9 mouse cellular contexts compared by ENCODE assay signal in genomic region chr19:43730037-43730428, GRCm38 (mm10). TPM values are rescaled to one million over a fixed set of nuclear protein-coding genes. Genes with fewer than 3 reads are reported as not detected.
DNase-seq lines count a peak whose midpoint lies in the region; ATAC-seq lines count a peak whose summit lies in the region.
"Had no signal": no experiment of that assay in that cellular context is flagged by ENCODE, and none has a peak within 500 bp of the region (broad histone marks: within the 10 kb centered on the region; RNA-seq: fewer than 3 reads in every experiment).

No protein-coding gene starts in this region.

- H3K4me1 ChIP-seq in kidney, embryonic 15.5 days = 0 out of 2 replicates have a peak, but pooled peaks cover 6% of the 10 kb centered on the region
- peaks cover 8% of the 10 kb centered on the region; the same call in 1 of the 2 replicates for H3K4me1 ChIP-seq in embryonic facial prominence, embryonic 12.5 days
- H3K4me1 ChIP-seq in limb, embryonic 10.5 days = peaks cover 14% of the 10 kb centered on the region; the same call in 1 of the 2 replicates
- H3K4me1 ChIP-seq in neural tube, embryonic 15.5 days = no peaks in the 10 kb centered on the region

- DNase-seq in kidney, postnatal 14 days = no peak
- DNase-seq in limb, embryonic 10.5 days (ENCODE audit: low spot score) = no peak
- DNase-seq in cerebellum, postnatal 36 days = no peak
- DNase-seq in thymus, postnatal 4 days = no peak
- DNase-seq in urinary bladder, adult 18-20 months (ENCODE audit: low spot score in 2 of 2) = no peak

- peak overlapping the region; percentile 34 for H3K4me3 ChIP-seq in kidney, embryonic 15.5 days (replicated peaks)
- peak overlapping the region; percentile 32 for H3K4me3 ChIP-seq in embryonic facial prominence, embryonic 12.5 days
- H3K4me3 ChIP-seq in limb, embryonic 10.5 days = peak overlapping the region; percentile 43
- H3K4me3 ChIP-seq in neural tube, embryonic 15.5 days (replicated peaks) = no peak overlapping the region

- 0 out of 2 replicates have a peak overlapping the region, but pooled peaks have one; percentile 15 for H3K9ac ChIP-seq in kidney, embryonic 15.5 days
- H3K9ac ChIP-seq in embryonic facial prominence, embryonic 12.5 days = peak overlapping the region; percentile 45; the same call in 1 of the 2 replicates
- no peak overlapping the region for H3K9ac ChIP-seq in neural tube, embryonic 15.5 days (replicated peaks)

- peak overlapping the region; percentile 55 for H3K4me2 ChIP-seq in kidney, embryonic 15.5 days
- peak overlapping the region; percentile 54 for H3K4me2 ChIP-seq in embryonic facial prominence, embryonic 12.5 days (replicated peaks)
- H3K4me2 ChIP-seq in neural tube, embryonic 15.5 days = peak overlapping the region; percentile 34

- H3K9me3 ChIP-seq in kidney, embryonic 15.5 days (replicated peaks) = no peaks in the 10 kb centered on the region
- H3K9me3 ChIP-seq in embryonic facial prominence, embryonic 12.5 days = no peaks in the 10 kb centered on the region
- H3K9me3 ChIP-seq in limb, embryonic 10.5 days (replicated peaks) = no peaks in the 10 kb centered on the region
- H3K9me3 ChIP-seq in neural tube, embryonic 15.5 days (replicated peaks) = no peaks in the 10 kb centered on the region

- no peaks in the 10 kb centered on the region for H3K27me3 ChIP-seq in kidney, embryonic 15.5 days
- H3K27me3 ChIP-seq in embryonic facial prominence, embryonic 12.5 days = no peaks in the 10 kb centered on the region
- no peaks in the 10 kb centered on the region for H3K27me3 ChIP-seq in limb, embryonic 10.5 days (ENCODE audit: low read depth, poor library complexity, severe bottlenecking)
- H3K27me3 ChIP-seq in neural tube, embryonic 15.5 days (replicated peaks) = no peaks in the 10 kb centered on the region

- H3K36me3 ChIP-seq in kidney, embryonic 15.5 days = peaks cover 69% of the 10 kb centered on the region
- peaks cover 43% of the 10 kb centered on the region for H3K36me3 ChIP-seq in embryonic facial prominence, embryonic 12.5 days
- peaks cover 62% of the 10 kb centered on the region for H3K36me3 ChIP-seq in limb, embryonic 10.5 days
- peaks cover 60% of the 10 kb centered on the region for H3K36me3 ChIP-seq in neural tube, embryonic 15.5 days

- 38% methylated on average over 8 of the region's 8 CpGs for WGBS in kidney, embryonic 15.5 days
- 31% methylated on average over 8 of the region's 8 CpGs for WGBS in embryonic facial prominence, embryonic 12.5 days
- WGBS in limb, embryonic 10.5 days = 38% methylated on average over 8 of the region's 8 CpGs
- 43% methylated on average over 8 of the region's 8 CpGs for WGBS in neural tube, embryonic 15.5 days

- H3K27ac ChIP-seq in kidney, embryonic 15.5 days = peak overlapping the region; percentile 71
- H3K27ac ChIP-seq in embryonic facial prominence, embryonic 12.5 days = peak overlapping the region; percentile 73
- H3K27ac ChIP-seq in limb, embryonic 10.5 days = peak overlapping the region; percentile 79
- no peak overlapping the region for H3K27ac ChIP-seq in neural tube, embryonic 15.5 days (replicated peaks)
- H3K27ac ChIP-seq: macrophage had no signal

- no peak for ATAC-seq in kidney, embryonic 15.5 days (replicated peaks; ENCODE audit: low FRiP score)
- ATAC-seq in embryonic facial prominence, embryonic 12.5 days (ENCODE audit: insufficient number of reproducible peaks, insufficient read depth, low FRiP score, low TSS enrichment) = no peak
- no peak for ATAC-seq in neural tube, embryonic 15.5 days (ENCODE audit: low FRiP score)

RNA-seq across cellular contexts. Expression of gene Cutc, which starts 22.8 kb away (rescaled TPM):
- polyA plus RNA-seq in kidney, embryonic 15.5 days (2015; fragmentation: Nextera tagmentation; extraction: Ambion mirVana) = 15.2 and 17.4 TPM in 2 replicates
- polyA plus RNA-seq in embryonic facial prominence, embryonic 12.5 days (2016; fragmentation: Nextera tagmentation; extraction: Ambion mirVana) = 11.1 and 13.0 TPM in 2 replicates
- polyA plus RNA-seq in limb, embryonic 10.5 days (2016; fragmentation: Nextera tagmentation; extraction: Ambion mirVana) = 12.3 and 13.1 TPM in 2 replicates
- 6.5 and 11.3 TPM in 2 replicates for polyA plus RNA-seq in neural tube, embryonic 15.5 days (2015; fragmentation: Nextera tagmentation; extraction: Ambion mirVana)

RNA-seq across cellular contexts. Expression of gene Cox15, which starts 22.8 kb away (rescaled TPM):
- polyA plus RNA-seq in kidney, embryonic 15.5 days (2015; fragmentation: Nextera tagmentation; extraction: Ambion mirVana) = 11.1 and 13.1 TPM in 2 replicates
- 14.8 and 15.3 TPM in 2 replicates for polyA plus RNA-seq in embryonic facial prominence, embryonic 12.5 days (2016; fragmentation: Nextera tagmentation; extraction: Ambion mirVana)
- polyA plus RNA-seq in limb, embryonic 10.5 days (2016; fragmentation: Nextera tagmentation; extraction: Ambion mirVana) = 14.6 and 15.4 TPM in 2 replicates
- 11.9 and 17.6 TPM in 2 replicates for polyA plus RNA-seq in neural tube, embryonic 15.5 days (2015; fragmentation: Nextera tagmentation; extraction: Ambion mirVana)

RNA-seq across cellular contexts. Expression of gene Entpd7, which starts 40.6 kb away (rescaled TPM):
- polyA plus RNA-seq in kidney, embryonic 15.5 days (2015; fragmentation: Nextera tagmentation; extraction: Ambion mirVana) = 12.3 and 14.4 TPM in 2 replicates
- polyA plus RNA-seq in embryonic facial prominence, embryonic 12.5 days (2016; fragmentation: Nextera tagmentation; extraction: Ambion mirVana) = 9.3 and 12.0 TPM in 2 replicates
- polyA plus RNA-seq in limb, embryonic 10.5 days (2016; fragmentation: Nextera tagmentation; extraction: Ambion mirVana) = 9.4 and 12.7 TPM in 2 replicates
- polyA plus RNA-seq in neural tube, embryonic 15.5 days (2015; fragmentation: Nextera tagmentation; extraction: Ambion mirVana) = 8.9 and 9.5 TPM in 2 replicates

RNA-seq across cellular contexts. Expression of gene Abcc2, which starts 52.0 kb away (rescaled TPM):
- 3.7 and 4.0 TPM in 2 replicates for polyA plus RNA-seq in kidney, embryonic 15.5 days (2015; fragmentation: Nextera tagmentation; extraction: Ambion mirVana)
- polyA plus RNA-seq in embryonic facial prominence, embryonic 12.5 days (2016; fragmentation: Nextera tagmentation; extraction: Ambion mirVana) = 0.08 and 0.33 TPM in 2 replicates
- 0.26 TPM in 1 of 2 replicates, not detected in the other for polyA plus RNA-seq in limb, embryonic 10.5 days (2016; fragmentation: Nextera tagmentation; extraction: Ambion mirVana)
- 0.06 and 0.15 TPM in 2 replicates for polyA plus RNA-seq in neural tube, embryonic 15.5 days (2015; fragmentation: Nextera tagmentation; extraction: Ambion mirVana)

RNA-seq across cellular contexts. Expression of gene Slc25a28, which starts 55.4 kb away (rescaled TPM):
- 13.7 and 14.3 TPM in 2 replicates for polyA plus RNA-seq in kidney, embryonic 15.5 days (2015; fragmentation: Nextera tagmentation; extraction: Ambion mirVana)
- polyA plus RNA-seq in embryonic facial prominence, embryonic 12.5 days (2016; fragmentation: Nextera tagmentation; extraction: Ambion mirVana) = 18.4 and 20.4 TPM in 2 replicates
- 10.8 and 12.7 TPM in 2 replicates for polyA plus RNA-seq in limb, embryonic 10.5 days (2016; fragmentation: Nextera tagmentation; extraction: Ambion mirVana)
- 16.2 and 16.5 TPM in 2 replicates for polyA plus RNA-seq in neural tube, embryonic 15.5 days (2015; fragmentation: Nextera tagmentation; extraction: Ambion mirVana)
